8 mouse cellular contexts compared by ENCODE assay signal in the genomic region with DNA sequence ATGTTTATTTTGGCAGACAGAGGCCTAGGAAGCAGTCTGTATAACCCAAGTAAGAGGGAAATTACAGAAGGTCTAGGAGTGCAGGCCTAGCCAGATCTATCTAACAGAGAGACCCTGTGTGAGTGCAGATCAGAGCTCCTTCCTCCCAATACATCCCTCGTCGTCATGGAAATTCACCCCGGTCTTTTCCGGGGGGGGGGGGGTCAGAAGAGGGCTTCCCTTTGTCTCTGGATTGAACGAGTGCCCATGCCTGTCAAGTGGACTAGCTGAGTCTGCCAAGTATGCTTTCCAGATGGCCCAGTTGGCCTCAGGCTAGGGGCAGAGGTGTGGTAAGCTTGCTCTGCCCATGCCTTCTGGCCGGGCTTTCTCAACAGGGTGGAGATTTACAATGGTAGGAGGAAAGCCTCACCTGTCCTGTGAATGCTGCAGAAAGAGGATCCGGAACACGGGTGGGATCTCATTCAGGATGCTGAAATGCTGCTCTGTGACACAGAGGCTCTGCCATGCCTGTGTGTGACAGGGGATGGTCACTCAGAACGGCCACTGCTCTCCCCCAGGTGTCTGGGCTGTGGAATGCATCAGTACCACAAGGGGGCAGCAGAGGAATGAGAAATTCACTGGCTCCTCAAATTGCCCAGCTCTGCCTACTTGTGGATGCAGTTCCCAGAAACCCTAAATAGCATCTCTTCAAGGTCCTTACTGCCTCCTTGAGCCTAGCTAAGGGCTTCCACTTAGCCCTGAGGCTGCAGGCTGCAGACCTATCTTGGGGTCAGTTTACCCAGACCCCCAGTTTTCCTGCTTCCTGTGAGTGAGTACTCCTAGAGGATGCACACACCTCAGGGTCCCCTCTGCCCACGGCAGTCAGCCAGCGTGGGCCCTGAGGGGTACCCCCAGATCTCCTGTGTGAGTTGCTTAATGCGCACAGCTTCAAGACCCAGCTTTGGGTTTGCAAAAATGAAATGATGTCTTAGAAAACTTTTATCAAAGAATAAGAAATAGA. TPM values are rescaled to one million over a fixed set of nuclear protein-coding genes. Genes with fewer than 3 reads are reported as not detected.
DNase-seq lines count a peak whose midpoint lies in the region; TF ChIP-seq lines count a peak whose summit lies in the region.

No protein-coding gene starts in this region.

- dilution Hi-C loops in CH12.LX (cut with MboI; ENCODE audit: extremely low pct_ligation_motif_present, extremely low pct_unique_long_range_greater_than_20kb, low sequenced_read_pairs) = no loop called here

- no peak overlapping the region for H3K9ac ChIP-seq in CH12.LX (ENCODE audit: insufficient read depth, low read depth)

- H3K27ac ChIP-seq in CH12.LX (ENCODE audit: insufficient read depth, low read depth) = no peak overlapping the region

- TF ChIP-seq EP300 in CH12.LX (IDR thresholded peaks at IDR 0.05; ENCODE audit: low read length) = no peak

- peak; percentile 85 to 92 for TF ChIP-seq CTCF in CH12.LX (conservative IDR thresholded peaks at IDR 0.05 in 1 of 2, IDR thresholded peaks at IDR 0.05 in 1 of 2; ENCODE audit: low read depth in 2 of 2, low read length in 2 of 2)

- no peaks in the 10 kb centered on the region for H3K4me1 ChIP-seq in CH12.LX (ENCODE audit: control insufficient read depth in 1 of 2, insufficient read depth in 2 of 2)

- H3K4me3 ChIP-seq in CH12.LX (replicated peaks in 1 of 3; ENCODE audit: low read depth in 2 of 3, low read length in 2 of 3, poor library complexity in 1 of 3) = no peak overlapping the region

- no peaks in the 10 kb centered on the region for H3K36me3 ChIP-seq in CH12.LX (replicated peaks in 1 of 2; ENCODE audit: control insufficient read depth in 1 of 2, insufficient read depth in 1 of 2, low read length in 1 of 2)

- TF ChIP-seq POLR2A in CH12.LX (IDR thresholded peaks at IDR 0.05; ENCODE audit: low read depth, low read length) = no peak

- in situ Hi-C loops in CH12.LX (cut with MboI; ENCODE audit: low pct_ligation_motif_present, low pct_unique_long_range_greater_than_20kb, low sequenced_read_pairs) = loop anchor here (10.0 kb wide), 1 partner anchor 259 kb away; no protein-coding TSS in a partner anchor

- no peak overlapping the region for H3K4me2 ChIP-seq in CH12.LX (ENCODE audit: insufficient read depth, low read depth, poor library complexity, severe bottlenecking)

- H3K9me3 ChIP-seq in CH12.LX (replicated peaks; ENCODE audit: low read length) = no peaks in the 10 kb centered on the region

- H3K79me2 ChIP-seq in CH12.LX (replicated peaks; ENCODE audit: control insufficient read depth, extremely low read depth, insufficient read depth, poor library complexity, severe bottlenecking) = no peaks in the 10 kb centered on the region

- H3K27me3 ChIP-seq in CH12.LX (replicated peaks) = peaks cover 68% of the 10 kb centered on the region

- intact Hi-C loops in heart, postnatal 10 days (cut with DNase I) = loop anchor here (10.0 kb wide), 1 partner anchor 61 kb away; no protein-coding TSS in a partner anchor

- peak; percentile 59 for DNase-seq in CH12.LX (ENCODE audit: extremely low read depth)
- peak; percentile 80 for DNase-seq in adrenal gland, postnatal 10 days
- DNase-seq in embryo, embryonic 11 days = peak; percentile 82
- peak; percentile 49 to 80 for DNase-seq in heart, postnatal 10 days
- DNase-seq in large intestine, adult 2 months (ENCODE audit: low read depth, low spot score) = peak; percentile 16
- peak; percentile 23 to 48 for DNase-seq in lung, adult 18-20 months
- DNase-seq in ovary, postnatal 10 days (ENCODE audit: low spot score) = peak; percentile 22
- DNase-seq in urinary bladder, adult 2 months (ENCODE audit: low spot score) = peak; percentile 28

- WGBS in large intestine, adult 2 months = 57% methylated on average over 12 of the region's 12 CpGs

- TF ChIP-seq RAD21 in CH12.LX (IDR thresholded peaks at IDR 0.05; ENCODE audit: low read depth, low read length) = peak; percentile 88

TF ChIP-seq in CH12.LX, 34 proteins besides CTCF, POLR2A, EP300 and RAD21:
- TF ChIP-seq SMC3 (IDR thresholded peaks at IDR 0.05; ENCODE audit: low read depth, low read length) (peak; percentile 86), ZC3H11A (IDR thresholded peaks at IDR 0.05; ENCODE audit: low read depth, low read length) (peak; percentile 66), USF2 (conservative IDR thresholded peaks at IDR 0.05; ENCODE audit: low read depth, low read length) (no peak), POLR2AphosphoS2 (IDR thresholded peaks at IDR 0.05; ENCODE audit: low read depth, low read length) (no peak), ETS1 (conservative IDR thresholded peaks at IDR 0.05; ENCODE audit: low read depth, low read length) (no peak), NRF1 (IDR thresholded peaks at IDR 0.05; ENCODE audit: low read depth, low read length) (0 out of 2 replicates have a peak, but pooled peaks have one; percentile 10)

RNA-seq across cellular contexts. Expression of a gene that starts 33.5 kb away (rescaled TPM):
- total RNA-seq in CH12.LX (2012; rRNA removed) (not detected in 2 replicates), CH12.LX (2014; rRNA removed) (not detected in 2 replicates)
- not detected in 2 replicates for polyA plus RNA-seq in CH12.LX (2012; ENCODE audit: insufficient read length, low read depth)
- total RNA-seq in adrenal gland, postnatal 10 days (2021) = not detected
- total RNA-seq in heart, postnatal 10 days (2021) = under 1 TPM in 1 of 2 experiments, not detected in 1; 0.26 TPM
- polyA plus RNA-seq in large intestine, adult 2 months (2012; rRNA removed) = not detected in 2 replicates
- 0.10 and 0.19 TPM in 2 replicates for polyA plus RNA-seq in urinary bladder, adult 2 months (2012; rRNA removed)

Comparison
In these comparisons a context has a peak if more than half of its experiments do, and no peak if none do; other contexts are left out.
1. DNase-seq: peak in every context shown above with its lines; median percentile 82 in embryo, embryonic 11 days; 80 in adrenal gland, postnatal 10 days; 64 in heart, postnatal 10 days; 59 in CH12.LX; 36 in lung, adult 18-20 months; 28 in urinary bladder, adult 2 months; 22 in ovary, postnatal 10 days; 16 in large intestine, adult 2 months.